Mouse (Mus musculus) intestine, embryonic 16.5 days (tissue): ENCODE measurements around the gene Tlx2. TPM values are rescaled to one million over a fixed set of nuclear protein-coding genes. Genes with fewer than 3 reads are reported as not detected.
A peak's percentile ranks its signal among the peaks of the same experiment; 100 is the strongest.

Source experiments
- ATAC-seq: fragments of 200-750 bp; cut with Nextera tagmentation; 2 replicates; pipeline ENCODE4 v1.8.0; 2017; ENCODE audit warnings: moderate TSS enrichment, moderate library complexity
- H3K27ac ChIP-seq: fragments of 300-500 bp; sonication (generic); 2 replicates; pipeline ENCODE4 v1.5.1; 2014; ENCODE audit warnings: mild to moderate bottlenecking, low read length
- H3K27me3 ChIP-seq: fragments of 300-500 bp; sonication (generic); replicated peaks from 2 replicates; pipeline ENCODE4 v1.6.1; 2014; ENCODE audit warnings: low read length, control low read depth, mixed read lengths; ENCODE audit not compliant: control insufficient read depth, insufficient read depth
- H3K36me3 ChIP-seq: fragments of 300-500 bp; sonication (generic); 2 replicates; pipeline ENCODE4 v1.6.1; 2014; ENCODE audit warnings: low read length, control low read depth; ENCODE audit not compliant: control insufficient read depth, insufficient read depth
- H3K4me1 ChIP-seq: fragments of 300-500 bp; sonication (generic); 2 replicates; pipeline ENCODE4 v1.6.1; 2014; ENCODE audit warnings: low read length, control low read depth, mixed read lengths; ENCODE audit not compliant: control insufficient read depth, insufficient read depth
- H3K4me2 ChIP-seq: fragments of 300-500 bp; sonication (generic); 2 replicates; pipeline ENCODE4 v1.6.1; 2014; ENCODE audit warnings: low read depth, low read length, control low read depth
- H3K4me3 ChIP-seq: fragments of 300-500 bp; sonication (generic); 2 replicates; pipeline ENCODE4 v1.5.1; 2014; ENCODE audit warnings: mild to moderate bottlenecking, low read length
- H3K9ac ChIP-seq: fragments of 300-500 bp; sonication (generic); 2 replicates; pipeline ENCODE4 v1.6.1; 2014; ENCODE audit warnings: low read depth, low read length
- H3K9me3 ChIP-seq: fragments of 300-500 bp; sonication (generic); 2 replicates; pipeline ENCODE4 v1.6.1; 2016; ENCODE audit warnings: low read length, control low read depth; ENCODE audit not compliant: control insufficient read depth
- WGBS: fragments of 180-500 bp; shearing (Covaris S2); extraction: QIAGEN DNeasy Blood & Tissue Kit; methylation state at CpG from one replicate; pipeline ENCODE4 v1.1.7; 2014; 5-methylcytosine and 5-hydroxymethylcytosine counted together
- polyA plus RNA-seq: library from polyadenylated mRNA; unstranded; fragments of >200 nt; fragmentation: Nextera tagmentation; extraction: Ambion mirVana; gene quantifications from 2 replicates; pipeline ENCODE4 v1.2.1, GENCODE M21; 2015

Gene Tlx2
- polyA plus RNA-seq, 1 experiment from 2014 or later, result 9.3 TPM

DNA sequence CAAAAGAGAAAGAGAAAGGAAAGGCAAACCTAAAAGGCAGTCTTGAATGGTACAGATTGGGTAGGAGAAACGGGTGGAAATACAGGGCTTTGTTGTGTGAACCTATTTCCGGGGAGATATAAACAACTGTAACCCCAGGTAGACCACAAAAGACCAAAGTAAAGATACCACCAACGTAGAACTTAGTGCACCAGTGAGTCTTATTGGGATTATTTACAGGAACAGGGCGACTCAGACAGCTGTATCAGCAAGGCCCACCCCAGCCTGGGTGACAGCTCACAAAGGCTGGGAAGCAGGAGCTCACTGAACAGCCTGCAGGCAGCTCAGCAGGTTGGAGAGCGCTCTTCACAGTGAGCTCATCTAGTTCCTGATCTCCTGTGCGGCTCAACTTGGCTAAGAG is 25.9 kb upstream of the Tlx2 start:
- 51% methylated on average over 6 of the region's 6 CpGs for WGBS
- Histone ChIP-seq H3K27me3 (no peaks in the 10 kb centered on the region), H3K4me3 (no peak overlapping the region)

DNA sequence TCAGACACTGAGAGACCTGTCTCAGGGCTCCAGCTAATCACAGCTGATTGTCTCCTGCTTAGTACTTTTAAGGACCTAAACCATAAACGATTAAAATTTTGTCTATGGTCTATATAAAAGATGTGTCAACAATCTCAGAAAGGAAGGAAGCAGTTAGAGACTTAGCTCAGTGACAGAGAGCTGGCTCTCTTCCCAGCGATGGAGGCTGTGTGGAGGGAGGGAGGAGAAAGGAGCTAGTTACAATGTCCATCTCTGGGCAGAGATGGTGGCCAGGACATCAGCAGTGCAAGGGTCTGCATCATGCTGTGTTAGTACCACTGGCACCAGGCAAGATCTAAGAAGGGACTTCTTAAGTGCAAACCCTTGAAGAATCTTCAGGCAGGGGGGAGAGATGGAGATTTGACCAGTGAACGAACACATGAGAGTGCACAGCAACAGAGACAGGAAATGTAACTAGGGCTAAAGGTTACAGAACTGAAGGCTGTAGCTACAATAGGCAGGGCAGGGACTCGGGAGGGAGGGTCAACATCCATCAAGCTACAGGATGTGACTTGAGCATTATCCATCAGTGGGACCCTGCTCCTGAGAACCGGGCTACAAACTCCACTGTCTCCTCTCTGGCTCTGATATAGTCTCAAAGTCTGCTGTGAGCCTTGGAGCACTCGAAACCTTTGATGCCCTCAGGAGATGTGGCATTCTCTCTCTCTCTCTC is 22.5 kb upstream of the Tlx2 start:
- ATAC-seq, result no peak
- H3K9me3 ChIP-seq, result no peaks in the 10 kb centered on the region
- no peak overlapping the region for H3K27ac ChIP-seq
- H3K36me3 ChIP-seq, result no peaks in the 10 kb centered on the region
- H3K9ac ChIP-seq, result no peak overlapping the region
- H3K27me3 ChIP-seq, result peaks cover 21% of the 10 kb centered on the region
- peaks cover 4% of the 10 kb centered on the region for H3K4me1 ChIP-seq
- H3K4me3 ChIP-seq, result no peak overlapping the region
- 33% methylated on average over 6 of the region's 6 CpGs for WGBS
- no peak overlapping the region for H3K4me2 ChIP-seq

More for the DNA sequence above, 25.9 kb upstream of the Tlx2 start:
- 0 out of 2 replicates have a peak, but pooled peaks cover 3% of the 10 kb centered on the region for H3K4me1 ChIP-seq
- H3K36me3 ChIP-seq, result no peaks in the 10 kb centered on the region
- H3K27ac ChIP-seq, result no peak overlapping the region
- ATAC-seq, result no peak
- H3K9ac ChIP-seq, result no peak overlapping the region
- no peak overlapping the region for H3K4me2 ChIP-seq
- H3K9me3 ChIP-seq, result no peaks in the 10 kb centered on the region

DNA sequence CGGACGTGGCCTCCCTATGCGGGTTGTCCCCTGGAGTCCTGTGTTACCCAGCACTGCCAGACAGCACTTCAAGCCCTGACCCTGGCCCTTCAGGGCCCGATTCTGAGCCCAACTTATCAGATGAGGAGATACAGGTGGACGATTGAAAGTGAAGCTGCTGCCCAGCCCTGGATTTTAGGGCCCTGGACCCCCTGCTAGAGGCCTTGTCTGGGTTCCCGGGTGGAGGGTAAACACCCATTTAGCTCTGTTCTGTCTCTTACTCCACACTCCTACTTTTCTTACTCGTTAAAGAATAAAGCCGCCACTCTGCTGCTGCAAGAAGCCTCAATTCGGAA is 17.8 kb upstream of the Tlx2 start:
- Histone ChIP-seq H3K9me3 (no peaks in the 10 kb centered on the region), H3K27ac (no peak overlapping the region), H3K9ac (no peak overlapping the region), H3K36me3 (no peaks in the 10 kb centered on the region), H3K4me2 (peak overlapping the region; percentile 33; the same call in 1 of the 2 replicates), H3K4me3 (0 out of 2 replicates have a peak overlapping the region, but pooled peaks have one; percentile 32), H3K27me3 (peaks cover 65% of the 10 kb centered on the region), H3K4me1 (peaks cover 16% of the 10 kb centered on the region)
- ATAC-seq, result no peak
- WGBS, result 14% methylated on average over 9 of the region's 9 CpGs

DNA sequence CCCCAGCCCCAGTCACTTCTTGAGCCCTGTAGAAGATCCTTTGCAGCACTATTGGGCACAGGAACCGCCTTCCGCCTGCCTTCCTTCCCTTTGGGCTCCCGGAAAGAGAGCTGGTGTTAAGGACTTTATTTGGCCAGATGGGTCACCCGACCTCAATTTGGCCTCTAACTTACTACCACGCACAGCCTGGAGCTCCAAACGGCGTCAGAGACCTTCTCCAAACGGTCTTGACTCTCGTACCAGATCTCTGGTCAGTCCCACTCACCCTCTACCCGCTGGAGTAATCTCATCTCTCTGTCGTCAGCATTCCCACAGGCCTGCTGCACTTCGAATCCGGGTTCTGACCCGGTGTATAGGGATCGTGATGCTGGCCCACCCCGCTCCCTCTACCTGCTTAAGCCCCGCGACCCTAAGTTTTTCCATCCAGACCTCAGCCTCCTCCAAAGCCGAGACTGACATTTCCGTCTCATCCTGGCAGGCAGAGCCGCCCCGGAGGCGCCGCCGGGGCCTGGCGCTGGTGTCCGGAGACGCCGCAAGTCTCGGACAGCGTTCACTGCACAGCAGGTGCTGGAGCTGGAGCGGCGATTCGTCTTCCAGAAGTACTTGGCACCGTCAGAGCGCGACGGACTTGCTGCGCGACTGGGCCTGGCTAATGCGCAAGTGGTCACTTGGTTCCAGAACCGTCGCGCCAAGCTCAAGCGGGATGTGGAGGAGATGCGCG is 17.3 kb upstream of the Tlx2 start:
- 3% methylated on average over 47 of the region's 47 CpGs for WGBS
- H3K4me1 ChIP-seq, result peaks cover 16% of the 10 kb centered on the region
- peak overlapping the region; percentile 32 for H3K4me3 ChIP-seq
- peak overlapping the region; percentile 33 for H3K4me2 ChIP-seq
- H3K9me3 ChIP-seq, result no peaks in the 10 kb centered on the region
- no peak overlapping the region for H3K9ac ChIP-seq
- no peaks in the 10 kb centered on the region for H3K36me3 ChIP-seq
- H3K27me3 ChIP-seq, result peaks cover 69% of the 10 kb centered on the region
- H3K27ac ChIP-seq, result no peak overlapping the region
- no peak for ATAC-seq

DNA sequence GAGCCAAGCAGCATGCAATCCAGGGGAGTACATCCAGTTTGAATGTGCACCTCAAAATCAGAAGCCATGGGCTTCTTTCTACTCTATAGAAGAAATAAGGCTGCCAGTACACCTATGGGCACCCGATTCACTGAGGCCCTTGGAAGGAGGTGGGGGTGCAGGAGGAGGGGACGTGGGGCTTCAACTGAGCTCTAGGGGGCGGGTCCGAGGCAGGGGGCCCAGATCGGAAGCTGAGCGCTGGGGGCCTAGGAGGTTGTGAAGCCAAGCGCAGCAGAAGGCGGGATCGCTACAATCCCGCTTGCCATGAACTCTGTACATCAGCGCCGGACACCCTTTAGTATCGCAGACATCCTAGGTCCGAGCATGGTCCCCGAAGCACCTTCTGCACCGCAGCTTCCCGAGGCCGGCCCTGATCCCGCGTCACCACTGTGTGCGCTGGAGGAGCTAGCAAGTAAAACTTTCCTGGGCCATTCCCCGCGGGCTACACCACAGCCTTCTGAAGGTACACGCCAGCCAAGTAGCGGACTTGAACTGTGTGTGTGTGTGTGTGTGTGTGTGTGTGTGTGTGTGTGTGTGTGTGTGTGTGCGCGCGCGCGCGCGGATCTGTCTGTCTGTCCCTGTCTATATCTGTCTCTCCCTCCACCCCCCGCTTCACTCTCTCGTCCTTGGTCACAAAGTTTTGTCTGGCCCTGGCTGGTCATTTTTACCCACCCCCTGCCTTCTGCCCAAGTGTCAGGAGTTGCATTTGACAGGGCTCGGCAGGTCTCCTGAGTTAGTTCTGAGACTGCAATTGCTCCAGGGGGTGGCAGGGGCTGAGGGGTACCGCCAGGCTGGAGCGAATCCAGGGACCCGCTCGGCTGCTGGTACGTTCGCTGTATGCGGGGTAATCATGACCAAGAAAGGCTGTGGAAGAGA is 16.3 kb upstream of the Tlx2 start, which contains the start of gene Lbx2:
Lbx2 (plus strand) TSS at position 247 of the 915 bp plus-strand sequence.
- WGBS, result 4% methylated on average over 42 of the region's 42 CpGs
- ATAC-seq, result no peak
- H3K36me3 ChIP-seq, result peaks cover 4% of the 10 kb centered on the region
- H3K9ac ChIP-seq, result 0 out of 2 replicates have a peak within 1 kb of the TSS, but pooled peaks have one; percentile 23
- H3K4me3 ChIP-seq, result peak within 1 kb of the TSS; percentile 32
- H3K4me1 ChIP-seq, result peaks cover 16% of the 10 kb centered on the region
- H3K27ac ChIP-seq, result no peak within 1 kb of the TSS
- peaks cover 70% of the 10 kb centered on the region for H3K27me3 ChIP-seq
- peak within 1 kb of the TSS; percentile 33 for H3K4me2 ChIP-seq
- H3K9me3 ChIP-seq, result no peaks in the 10 kb centered on the region

DNA sequence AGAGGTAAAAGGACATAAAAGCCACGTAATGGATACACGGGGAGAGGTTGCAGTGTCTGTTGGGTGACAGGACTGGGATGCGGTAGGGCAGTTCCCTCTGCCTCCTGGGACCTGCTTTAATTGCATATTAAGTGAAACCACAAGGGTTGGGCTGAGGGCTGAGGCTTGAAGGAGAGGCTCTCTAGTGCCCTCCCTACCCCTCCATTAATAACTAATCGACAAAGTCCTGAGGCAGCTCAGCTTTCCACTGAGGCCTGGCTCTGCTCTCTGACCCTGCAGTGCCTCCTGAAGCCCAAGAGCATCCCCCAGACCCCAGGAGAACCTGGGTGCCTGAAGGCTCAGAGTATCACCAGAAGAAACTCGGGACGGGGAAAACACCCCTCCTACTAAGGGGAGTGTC is 14.4 kb upstream of the Tlx2 start:
- no peak for ATAC-seq
- WGBS, result 15% methylated on average over 6 of the region's 6 CpGs
- Histone ChIP-seq H3K4me1 (peaks cover 17% of the 10 kb centered on the region), H3K4me3 (no peak overlapping the region), H3K9ac (no peak overlapping the region), H3K27ac (no peak overlapping the region), H3K27me3 (peaks cover 65% of the 10 kb centered on the region), H3K36me3 (peaks cover 4% of the 10 kb centered on the region), H3K9me3 (no peaks in the 10 kb centered on the region), H3K4me2 (no peak overlapping the region)

DNA sequence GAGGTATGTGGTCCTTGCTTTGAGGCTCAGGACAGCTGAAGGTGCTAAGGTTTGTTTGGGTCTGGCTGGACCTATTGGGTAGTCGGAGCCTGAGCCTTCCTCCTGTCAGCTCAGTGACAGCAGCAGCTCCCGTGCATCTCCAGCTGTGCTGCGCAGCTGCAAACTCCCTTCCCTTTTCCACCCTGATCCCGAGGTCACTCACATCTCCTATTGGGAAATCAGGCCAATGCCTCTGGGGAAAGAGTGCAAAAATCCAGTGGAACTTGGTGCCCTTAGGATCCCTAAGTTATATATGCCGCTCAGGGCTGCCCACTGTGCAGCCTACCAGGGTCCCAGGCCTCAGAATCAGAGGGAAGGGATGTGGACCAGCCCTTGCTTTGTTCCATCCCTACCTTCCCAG is 13.4 kb upstream of the Tlx2 start:
- H3K9ac ChIP-seq, result no peak overlapping the region
- ATAC-seq, result no peak
- no peaks in the 10 kb centered on the region for H3K9me3 ChIP-seq
- 35% methylated on average over 5 of the region's 5 CpGs for WGBS
- peaks cover 25% of the 10 kb centered on the region for H3K4me1 ChIP-seq
- peaks cover 58% of the 10 kb centered on the region for H3K27me3 ChIP-seq
- H3K36me3 ChIP-seq, result peaks cover 4% of the 10 kb centered on the region
- H3K27ac ChIP-seq, result no peak overlapping the region
- H3K4me3 ChIP-seq, result no peak overlapping the region
- no peak overlapping the region for H3K4me2 ChIP-seq

DNA sequence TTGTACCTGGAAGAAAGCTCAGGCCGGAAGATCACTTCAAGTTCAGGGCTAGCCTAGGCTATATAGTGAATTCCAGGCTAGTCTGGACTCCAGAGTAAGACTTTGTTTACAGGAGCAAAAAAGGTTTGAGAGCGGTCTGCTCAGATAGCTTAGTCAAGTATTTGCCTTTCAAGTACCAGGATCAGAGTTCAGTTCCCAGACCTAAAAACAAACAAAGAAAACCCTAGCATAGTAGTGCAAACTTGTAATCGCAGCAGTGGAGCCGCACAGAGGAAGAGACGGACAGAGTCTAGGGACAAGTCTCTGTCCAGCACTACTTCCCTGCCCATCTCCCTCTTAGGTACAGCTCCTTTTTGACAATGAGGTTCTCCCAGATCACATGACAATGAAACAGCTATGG is 10.1 kb upstream of the Tlx2 start:
- Histone ChIP-seq H3K27ac (no peak overlapping the region), H3K4me2 (no peak overlapping the region), H3K36me3 (peaks cover 4% of the 10 kb centered on the region), H3K9ac (no peak overlapping the region), H3K4me1 (peaks cover 8% of the 10 kb centered on the region; the same call in 1 of the 2 replicates), H3K4me3 (no peak overlapping the region), H3K9me3 (no peaks in the 10 kb centered on the region), H3K27me3 (peaks cover 33% of the 10 kb centered on the region)
- WGBS, result 89% methylated on average over 5 of the region's 5 CpGs
- ATAC-seq, result no peak

DNA sequence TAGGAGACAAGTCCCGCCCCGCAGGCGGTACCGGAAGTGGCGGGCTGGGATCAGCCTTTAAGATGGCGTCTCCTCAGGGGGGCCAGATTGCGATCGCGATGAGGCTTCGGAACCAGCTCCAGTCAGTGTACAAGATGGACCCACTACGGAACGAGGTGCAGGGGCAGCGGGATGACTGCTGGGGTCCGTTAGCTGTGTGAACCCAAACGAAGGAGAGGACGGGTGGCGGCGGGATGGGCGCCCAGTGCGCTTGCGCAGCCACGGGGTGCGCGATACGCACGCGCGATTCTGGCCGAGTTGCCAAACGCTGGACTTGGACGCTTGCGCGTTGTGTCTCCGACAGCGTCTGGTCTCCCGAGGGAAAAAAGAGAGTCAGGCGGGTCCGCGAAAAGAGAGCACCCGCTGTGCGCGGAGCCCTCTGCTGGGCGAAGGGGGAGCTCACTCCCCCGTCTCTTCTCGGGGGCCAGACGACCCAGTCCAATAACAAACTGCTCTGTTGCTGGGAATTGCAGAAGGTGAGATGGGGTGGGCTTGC is 8.3 kb upstream of the Tlx2 start:
- H3K4me1 ChIP-seq, result peaks cover 8% of the 10 kb centered on the region; the same call in 1 of the 2 replicates
- WGBS, result under 1% methylated on average over 46 of the region's 46 CpGs

More for the DNA sequence above, 8.3 kb upstream of the Tlx2 start:
- ATAC-seq, result peak; percentile 95
- H3K9ac ChIP-seq, result peak overlapping the region; percentile 88
- peak overlapping the region; percentile 78 for H3K27ac ChIP-seq
- peak overlapping the region; percentile 85 for H3K4me2 ChIP-seq
- H3K4me3 ChIP-seq, result peak overlapping the region; percentile 85
- no peaks in the 10 kb centered on the region for H3K9me3 ChIP-seq
- H3K27me3 ChIP-seq, result peaks cover 30% of the 10 kb centered on the region
- H3K36me3 ChIP-seq, result peaks cover 4% of the 10 kb centered on the region
